Mouse (Mus musculus): Measurements from ENCODE around the gene Fam136a.

GRCm38 (mm10) chr6:86395969-86396368, 30.5 kb downstream of the Fam136a start:
- TF ChIP-seq EP300 (IDR thresholded peaks at IDR 0.05; ENCODE audit: insufficient read depth, low read depth, low read length) = no peak
- TF ChIP-seq CTCF (IDR thresholded peaks at IDR 0.05; ENCODE audit: low read depth, low read length) = no peak
- TF ChIP-seq POLR2A (IDR thresholded peaks at IDR 0.05; ENCODE audit: insufficient read depth, low read length) = no peak

Measured in ES-Bruce4 (cell line).